Mouse (Mus musculus) kidney, postnatal 0 days (tissue): ENCODE measurements around the gene Psmd2. TPM values are rescaled to one million over a fixed set of nuclear protein-coding genes. Genes with fewer than 3 reads are reported as not detected.
A peak's percentile ranks its signal among the peaks of the same experiment; 100 is the strongest.

Experiments
- ATAC-seq: fragments of 200-750 bp; cut with Nextera tagmentation; replicated peaks from 2 replicates; pipeline ENCODE4 v1.8.0; 2017; ENCODE audit warnings: low read depth, moderate number of reproducible peaks, moderate TSS enrichment, moderate library complexity; ENCODE audit not compliant: low FRiP score
- DNase-seq: peaks from one replicate; pipeline ENCODE4 v3.0.0-alpha.2; 2016; ENCODE audit warnings: low spot score
- H3K27ac ChIP-seq: fragments of 300-500 bp; sonication (generic); 2 replicates; pipeline ENCODE4 v1.5.1; 2014; ENCODE audit warnings: mild to moderate bottlenecking
- H3K27me3 ChIP-seq: fragments of 300-500 bp; sonication (generic); 2 replicates; pipeline ENCODE4 v1.6.1; 2014; ENCODE audit warnings: low read length, mixed read lengths; ENCODE audit not compliant: insufficient read depth
- H3K36me3 ChIP-seq: fragments of 300-500 bp; sonication (generic); 2 replicates; pipeline ENCODE4 v1.6.1; 2014; ENCODE audit warnings: low read length, mixed read lengths; ENCODE audit not compliant: insufficient read depth
- H3K4me1 ChIP-seq: fragments of 300-500 bp; sonication (generic); replicated peaks from 2 replicates; pipeline ENCODE4 v1.6.1; 2014; ENCODE audit warnings: antibody characterized with exemption, low read length, mixed read lengths; ENCODE audit not compliant: insufficient read depth
- H3K4me2 ChIP-seq: fragments of 300-500 bp; sonication (generic); 2 replicates; pipeline ENCODE4 v1.6.1; 2014; ENCODE audit warnings: mild to moderate bottlenecking, low read length, moderate library complexity, mixed read lengths
- H3K4me3 ChIP-seq: fragments of 300-500 bp; sonication (generic); replicated peaks from 2 replicates; pipeline ENCODE4 v1.5.1; 2014; ENCODE audit warnings: low read depth, low read length
- H3K9ac ChIP-seq: fragments of 300-500 bp; sonication (generic); 2 replicates; pipeline ENCODE4 v1.6.1; 2014; ENCODE audit warnings: low read depth, low read length
- H3K9me3 ChIP-seq: fragments of 300-500 bp; sonication (generic); replicated peaks from 2 replicates; pipeline ENCODE4 v1.6.1; 2016; ENCODE audit warnings: low read length, inconsistent platforms, mixed read lengths
- CTCF ChIP-seq: IDR thresholded peaks from 2 replicates; pipeline ENCODE4 v1.5.1; 2016; ENCODE audit warnings: antibody characterized with exemption, low read depth, mild to moderate bottlenecking, moderate library complexity
- WGBS: fragments of 180-500 bp; shearing (Covaris S2); extraction: QIAGEN DNeasy Blood & Tissue Kit; methylation state at CpG from one replicate; pipeline ENCODE4 v1.1.7; 2014; 5-methylcytosine and 5-hydroxymethylcytosine counted together
- polyA plus RNA-seq: library from polyadenylated mRNA; unstranded; fragments of >200 nt; fragmentation: Nextera tagmentation; extraction: Ambion mirVana; gene quantifications from 2 replicates; pipeline ENCODE4 v1.2.1, GENCODE M21; 2015

Gene Psmd2
- polyA plus RNA-seq, 1 experiment from 2014 or later: 212 TPM

DNA sequence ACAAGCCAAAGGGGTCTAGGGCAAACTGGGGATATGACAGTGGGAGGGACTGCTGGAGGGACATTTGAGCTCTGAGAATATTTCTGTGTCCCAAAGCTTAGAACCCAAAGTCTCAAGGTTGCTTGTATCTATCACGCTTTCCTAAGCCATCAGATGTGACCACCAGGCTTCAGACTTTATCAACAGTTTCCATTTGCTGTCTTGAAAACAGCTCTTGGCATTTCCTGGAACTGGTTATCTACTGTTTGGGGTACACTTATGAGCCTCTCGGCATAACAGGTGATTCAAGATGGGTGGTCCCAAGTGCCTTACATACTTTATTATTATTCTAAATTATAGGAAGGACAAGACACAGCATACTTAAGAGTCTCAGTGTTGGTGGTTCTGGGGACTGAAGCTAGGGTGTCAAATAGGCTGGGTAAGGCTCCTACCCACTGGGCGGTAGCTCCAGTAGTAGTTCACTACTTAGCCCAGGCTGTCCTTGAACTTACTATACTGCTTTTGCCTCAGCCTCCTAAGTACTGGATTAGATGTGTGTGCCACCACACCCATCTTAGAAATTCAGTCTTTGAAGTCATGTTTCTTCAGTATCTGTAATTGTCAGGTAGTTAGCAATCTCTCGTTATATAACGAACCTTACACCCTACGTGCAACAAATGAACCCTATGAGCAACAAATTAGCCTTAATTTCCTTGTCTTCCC is 52.4 kb downstream of the Psmd2 start:
- TF ChIP-seq CTCF: no peak
- no peak overlapping the region for H3K4me2 ChIP-seq
- peaks cover 4% of the 10 kb centered on the region; the same call in 1 of the 2 replicates for H3K36me3 ChIP-seq
- no peak overlapping the region for H3K9ac ChIP-seq
- ATAC-seq (no peak), DNase-seq (no peak)
- no peak overlapping the region for H3K27ac ChIP-seq
- 84% methylated on average over 6 of the region's 6 CpGs for WGBS
- peaks cover 7% of the 10 kb centered on the region; the same call in 1 of the 2 replicates for H3K4me1 ChIP-seq
- no peak overlapping the region for H3K4me3 ChIP-seq
- no peaks in the 10 kb centered on the region for H3K9me3 ChIP-seq
- no peaks in the 10 kb centered on the region for H3K27me3 ChIP-seq

DNA sequence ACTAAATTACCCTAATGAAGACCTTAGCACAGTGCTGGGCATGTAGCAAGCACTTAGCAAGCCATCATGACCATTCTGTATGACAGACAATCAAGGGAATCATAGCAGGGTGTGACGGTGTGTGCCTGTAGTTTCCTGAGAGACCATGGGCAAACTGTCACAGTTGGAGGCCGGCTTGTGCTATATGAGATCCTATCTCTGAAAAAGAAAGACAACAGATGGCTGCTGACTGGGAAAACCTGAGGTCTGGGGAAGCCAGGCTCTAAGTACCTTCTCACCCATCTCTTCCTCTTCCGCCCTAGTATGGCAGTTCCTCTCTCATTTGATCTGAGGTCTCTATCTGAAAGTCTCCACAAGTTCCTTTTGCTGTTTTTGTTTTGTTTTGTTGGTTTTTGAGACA is 54.3 kb downstream of the Psmd2 start:
- H3K36me3 ChIP-seq: peaks cover 8% of the 10 kb centered on the region; the same call in 1 of the 2 replicates
- no peak overlapping the region for H3K4me3 ChIP-seq
- no peak overlapping the region for H3K9ac ChIP-seq
- DNase-seq (no peak), ATAC-seq (no peak)
- TF ChIP-seq CTCF: no peak
- H3K27ac ChIP-seq: no peak overlapping the region
- WGBS: 83% methylated on average over 3 of the region's 3 CpGs
- no peak overlapping the region for H3K4me2 ChIP-seq
- H3K4me1 ChIP-seq: peaks cover 7% of the 10 kb centered on the region; the same call in 1 of the 2 replicates
- H3K27me3 ChIP-seq: no peaks in the 10 kb centered on the region
- no peaks in the 10 kb centered on the region for H3K9me3 ChIP-seq

GRCm38 (mm10) chr16:20706407-20707055 is 55.1 kb downstream of the Psmd2 start:
- no peak overlapping the region for H3K27ac ChIP-seq
- peaks cover 7% of the 10 kb centered on the region; the same call in 1 of the 2 replicates for H3K4me1 ChIP-seq
- 86% methylated on average over 2 of the region's 2 CpGs for WGBS
- H3K4me2 ChIP-seq: no peak overlapping the region
- no peak for ATAC-seq
- H3K9ac ChIP-seq: no peak overlapping the region
- no peak for TF ChIP-seq CTCF
- peaks cover 9% of the 10 kb centered on the region; the same call in 1 of the 2 replicates for H3K36me3 ChIP-seq
- no peaks in the 10 kb centered on the region for H3K9me3 ChIP-seq
- no peaks in the 10 kb centered on the region for H3K27me3 ChIP-seq
- no peak overlapping the region for H3K4me3 ChIP-seq
- no peak for DNase-seq

DNA sequence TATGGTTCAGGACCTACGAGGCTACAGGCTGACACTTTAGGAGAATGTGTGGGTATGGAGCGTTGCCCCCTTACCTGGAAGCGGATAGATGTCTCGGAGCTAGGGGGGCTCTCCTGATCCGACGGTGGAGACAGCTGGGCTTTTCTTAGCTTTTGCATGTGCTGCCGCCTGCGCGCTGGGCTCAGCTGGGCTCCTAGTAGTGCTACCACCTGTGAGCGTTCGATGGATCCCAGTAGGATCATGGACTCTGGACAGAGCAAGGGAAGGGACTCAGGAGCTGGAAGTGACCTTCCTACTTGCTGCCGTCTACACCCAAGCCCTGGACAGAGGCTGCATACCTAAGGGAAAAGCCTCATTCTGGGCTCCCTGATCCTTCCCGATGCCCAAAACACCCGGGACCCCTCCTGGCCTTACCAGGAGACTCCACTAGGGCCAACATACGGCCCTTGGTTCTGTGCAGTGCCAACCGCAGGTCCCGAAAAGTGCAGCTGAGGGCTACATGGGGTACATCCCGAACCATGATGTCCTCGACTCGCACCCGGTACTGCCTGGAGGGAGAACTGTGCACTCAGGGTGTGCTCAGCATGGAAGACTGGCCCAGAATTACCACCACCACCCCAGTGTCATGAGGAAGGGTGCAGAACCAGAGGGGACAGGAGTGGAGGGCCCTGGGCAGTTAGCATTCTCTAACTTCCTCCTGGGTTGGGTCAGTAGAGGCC is 56.9 kb downstream of the Psmd2 start:
- no peak overlapping the region for H3K27ac ChIP-seq
- ATAC-seq: no peak
- WGBS: 93% methylated on average over 21 of the region's 21 CpGs

DNA sequence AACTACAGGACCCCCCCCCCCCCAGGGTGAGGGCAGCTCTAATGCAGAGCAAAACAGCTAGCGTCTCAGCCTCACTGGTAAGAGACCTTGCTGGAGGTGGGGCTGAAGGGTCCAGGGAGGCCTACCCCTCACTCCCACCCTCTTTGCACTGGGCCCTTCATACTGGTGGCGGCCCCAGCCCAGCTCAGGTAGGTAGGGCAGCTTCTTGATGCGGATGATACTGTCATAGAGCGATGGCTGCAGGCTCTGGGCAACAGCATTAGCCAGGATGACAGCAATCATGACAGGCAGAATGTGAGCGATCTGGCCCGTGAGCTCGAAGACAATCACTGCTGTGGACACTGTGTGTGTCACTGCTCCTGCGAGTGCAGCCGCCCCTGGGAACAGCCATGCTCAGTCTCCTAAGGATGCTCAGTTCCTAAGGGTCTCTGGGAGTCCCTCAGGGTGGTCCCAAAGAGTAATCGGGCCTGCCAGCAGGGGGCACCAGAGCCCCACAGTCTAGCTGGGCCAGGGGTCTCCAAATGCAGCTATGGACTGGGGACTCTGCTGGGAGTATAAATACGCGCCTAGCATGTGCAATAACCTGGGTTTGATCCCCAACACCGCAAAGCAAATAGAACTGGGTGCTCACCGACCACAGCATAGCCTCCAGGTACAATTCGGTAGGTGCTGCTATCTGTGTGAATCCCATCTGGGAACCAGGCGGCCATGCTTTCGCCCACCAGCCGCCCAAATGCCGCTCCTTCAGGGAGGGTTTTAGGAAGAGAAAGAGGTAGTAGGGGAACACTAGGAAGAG is 57.7 kb downstream of the Psmd2 start:
- Histone ChIP-seq H3K27me3 (no peaks in the 10 kb centered on the region), H3K27ac (no peak overlapping the region), H3K4me3 (no peak overlapping the region), H3K9ac (no peak overlapping the region), H3K36me3 (peaks cover 17% of the 10 kb centered on the region; the same call in 1 of the 2 replicates), H3K9me3 (no peaks in the 10 kb centered on the region), H3K4me1 (no peaks in the 10 kb centered on the region), H3K4me2 (no peak overlapping the region)
- peak; percentile 72 for TF ChIP-seq CTCF
- no peak for ATAC-seq
- peak; percentile 55 for DNase-seq
- WGBS: 75% methylated on average over 19 of the region's 19 CpGs

More for the DNA sequence above, 56.9 kb downstream of the Psmd2 start:
- DNase-seq: no peak
- Histone ChIP-seq H3K9ac (no peak overlapping the region), H3K4me3 (no peak overlapping the region), H3K4me2 (no peak overlapping the region), H3K9me3 (no peaks in the 10 kb centered on the region), H3K4me1 (no peaks in the 10 kb centered on the region), H3K27me3 (no peaks in the 10 kb centered on the region), H3K36me3 (peaks cover 17% of the 10 kb centered on the region; the same call in 1 of the 2 replicates)
- no peak for TF ChIP-seq CTCF

DNA sequence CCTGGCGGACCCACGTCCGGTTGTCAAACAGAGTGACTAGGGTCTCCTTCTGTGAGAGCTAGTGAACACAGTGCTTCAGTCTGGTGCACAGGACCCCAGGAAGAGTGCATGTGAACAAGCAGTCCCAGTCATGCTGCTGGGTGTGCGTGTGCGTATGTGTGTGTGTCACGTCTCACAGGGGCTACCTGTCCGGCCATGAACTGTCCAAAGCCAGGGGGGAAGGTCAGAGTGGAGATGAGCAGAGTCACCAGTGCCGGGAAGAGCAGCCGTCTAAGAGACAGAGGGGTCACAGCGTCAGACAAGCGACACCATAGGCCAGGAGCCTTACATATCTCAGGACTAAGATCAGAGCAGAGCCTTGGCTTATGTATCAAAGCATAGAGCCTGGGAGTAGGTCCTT is 58.9 kb downstream of the Psmd2 start:
- Histone ChIP-seq H3K27me3 (no peaks in the 10 kb centered on the region), H3K27ac (no peak overlapping the region), H3K4me3 (no peak overlapping the region), H3K4me2 (no peak overlapping the region), H3K9ac (no peak overlapping the region), H3K36me3 (peaks cover 17% of the 10 kb centered on the region; the same call in 1 of the 2 replicates), H3K4me1 (peaks cover 8% of the 10 kb centered on the region), H3K9me3 (no peaks in the 10 kb centered on the region)
- no peak for DNase-seq
- ATAC-seq: no peak
- TF ChIP-seq CTCF: no peak
- WGBS: 90% methylated on average over 11 of the region's 11 CpGs
